Mouse (Mus musculus) stomach, embryonic 15.5 days (tissue): ENCODE measurements around the gene Cnn2. TPM values are rescaled to one million over a fixed set of nuclear protein-coding genes. Genes with fewer than 3 reads are reported as not detected.

ENCODE experiments used
- ATAC-seq: fragments of 200-750 bp; cut with Nextera tagmentation; 2 replicates; pipeline ENCODE4 v1.8.0; 2017; ENCODE audit warnings: low read depth, moderate number of reproducible peaks, moderate TSS enrichment; ENCODE audit not compliant: insufficient read depth, low FRiP score
- H3K27ac ChIP-seq: fragments of 300-500 bp; sonication (generic); 2 replicates; pipeline ENCODE4 v1.5.1; 2015; ENCODE audit warnings: mild to moderate bottlenecking, inconsistent platforms
- H3K27me3 ChIP-seq: fragments of 300-500 bp; sonication (generic); replicated peaks from 2 replicates; pipeline ENCODE4 v1.6.1; 2015; ENCODE audit warnings: inconsistent platforms
- H3K36me3 ChIP-seq: fragments of 300-500 bp; sonication (generic); 2 replicates; pipeline ENCODE4 v1.6.1; 2015; ENCODE audit warnings: inconsistent platforms
- H3K4me1 ChIP-seq: fragments of 300-500 bp; sonication (generic); 2 replicates; pipeline ENCODE4 v1.6.1; 2015; ENCODE audit warnings: inconsistent platforms
- H3K4me2 ChIP-seq: fragments of 300-500 bp; sonication (generic); 2 replicates; pipeline ENCODE4 v1.6.1; 2015; ENCODE audit warnings: mild to moderate bottlenecking, inconsistent platforms
- H3K4me3 ChIP-seq: fragments of 300-500 bp; sonication (generic); replicated peaks from 2 replicates; pipeline ENCODE4 v1.5.1; 2015; ENCODE audit warnings: inconsistent platforms
- H3K9ac ChIP-seq: fragments of 300-500 bp; sonication (generic); 2 replicates; pipeline ENCODE4 v1.6.1; 2015; ENCODE audit warnings: inconsistent platforms
- H3K9me3 ChIP-seq: fragments of 300-500 bp; sonication (generic); 2 replicates; pipeline ENCODE4 v1.6.1; 2016; ENCODE audit warnings: inconsistent platforms
- WGBS: fragments of 180-500 bp; shearing (Covaris S2); methylation state at CpG from one replicate; pipeline ENCODE4 v1.1.7; 2015; 5-methylcytosine and 5-hydroxymethylcytosine counted together
- polyA plus RNA-seq: library from polyadenylated mRNA; unstranded; fragments of >200 nt; fragmentation: Nextera tagmentation; extraction: Ambion mirVana; gene quantifications from 2 replicates; pipeline ENCODE4 v1.2.1, GENCODE M21; 2015

Cnn2 gene
- polyA plus RNA-seq, 1 experiment from 2014 or later, result 274 TPM

- H3K36me3 ChIP-seq, result peaks cover 12% of the 10 kb centered on the region
- H3K9me3 ChIP-seq, result no peaks in the 10 kb centered on the region
- no peak for ATAC-seq
- H3K4me1 ChIP-seq, result peaks cover 39% of the 10 kb centered on the region
- H3K4me3 ChIP-seq, result peak overlapping the region; percentile 73
- H3K9ac ChIP-seq, result peak overlapping the region; percentile 84
- under 1% methylated on average over 21 of the region's 21 CpGs for WGBS
- no peaks in the 10 kb centered on the region for H3K27me3 ChIP-seq
- H3K27ac ChIP-seq, result peak overlapping the region; percentile 99
- peak overlapping the region; percentile 85 for H3K4me2 ChIP-seq
Measured at GRCm38 (mm10) chr10:79983670-79984069, 4.7 kb upstream of the Cnn2 start.

- Histone ChIP-seq H3K4me3 (peak within 1 kb of the TSS; percentile 73), H3K4me1 (peaks cover 41% of the 10 kb centered on the region), H3K27me3 (no peaks in the 10 kb centered on the region), H3K27ac (peak within 1 kb of the TSS; percentile 99), H3K9me3 (no peaks in the 10 kb centered on the region), H3K9ac (peak within 1 kb of the TSS; percentile 84), H3K36me3 (peaks cover 6% of the 10 kb centered on the region), H3K4me2 (peak within 1 kb of the TSS; percentile 85)
- ATAC-seq, result peak; percentile 74
- under 1% methylated on average over 49 of the region's 49 CpGs for WGBS
Measured at GRCm38 (mm10) chr10:79984195-79984816, 4.1 kb upstream of the Cnn2 start, which contains the start of gene Tmem259. Tmem259 (minus strand) TSS chr10:79984330.

GRCm38 (mm10) chr10:79984871-79985270 lies 3.5 kb upstream of the Cnn2 start:
- WGBS, result under 1% methylated on average over 22 of the region's 22 CpGs
- peak; percentile 91 for ATAC-seq
- Histone ChIP-seq H3K4me2 (peak overlapping the region; percentile 85), H3K4me3 (peak overlapping the region; percentile 73), H3K9ac (peak overlapping the region; percentile 55), H3K4me1 (peaks cover 46% of the 10 kb centered on the region), H3K27ac (peak overlapping the region; percentile 99), H3K27me3 (no peaks in the 10 kb centered on the region), H3K36me3 (peaks cover 4% of the 10 kb centered on the region; the same call in 1 of the 2 replicates), H3K9me3 (no peaks in the 10 kb centered on the region)

- Histone ChIP-seq H3K27me3 (no peaks in the 10 kb centered on the region), H3K36me3 (peaks cover 4% of the 10 kb centered on the region; the same call in 1 of the 2 replicates), H3K27ac (peak overlapping the region; percentile 99), H3K9me3 (no peaks in the 10 kb centered on the region), H3K4me3 (peak overlapping the region; percentile 73), H3K9ac (peak overlapping the region; percentile 55), H3K4me2 (peak overlapping the region; percentile 85), H3K4me1 (peaks cover 49% of the 10 kb centered on the region)
- WGBS, result 2% methylated on average over 35 of the region's 35 CpGs
- no peak for ATAC-seq
Measured at GRCm38 (mm10) chr10:79985334-79986231, 2.8 kb upstream of the Cnn2 start.

GRCm38 (mm10) chr10:79986232-79986878 lies 2.0 kb upstream of the Cnn2 start:
- H3K4me1 ChIP-seq, result peaks cover 49% of the 10 kb centered on the region
- peak overlapping the region; percentile 55; the same call in 1 of the 2 replicates for H3K9ac ChIP-seq
- H3K27me3 ChIP-seq, result no peaks in the 10 kb centered on the region
- peak overlapping the region; percentile 73 for H3K4me3 ChIP-seq
- ATAC-seq, result no peak
- H3K27ac ChIP-seq, result peak overlapping the region; percentile 99
- WGBS, result 22% methylated on average over 6 of the region's 6 CpGs
- peak overlapping the region; percentile 85 for H3K4me2 ChIP-seq
- H3K9me3 ChIP-seq, result no peaks in the 10 kb centered on the region
- peaks cover 8% of the 10 kb centered on the region for H3K36me3 ChIP-seq

- no peaks in the 10 kb centered on the region for H3K9me3 ChIP-seq
- peaks cover 49% of the 10 kb centered on the region for H3K4me1 ChIP-seq
- peak overlapping the region; percentile 63; the same call in 1 of the 2 replicates for H3K4me3 ChIP-seq
- H3K9ac ChIP-seq, result 0 out of 2 replicates have a peak overlapping the region, but pooled peaks have one; percentile 76
- WGBS, result 3% methylated on average over 11 of the region's 11 CpGs
- ATAC-seq, result no peak
- peaks cover 12% of the 10 kb centered on the region for H3K36me3 ChIP-seq
- peak overlapping the region; percentile 85 for H3K4me2 ChIP-seq
- H3K27me3 ChIP-seq, result no peaks in the 10 kb centered on the region
- H3K27ac ChIP-seq, result peak overlapping the region; percentile 99
Measured at GRCm38 (mm10) chr10:79986963-79987362, 1.4 kb upstream of the Cnn2 start.

GRCm38 (mm10) chr10:79987771-79988505 lies 446 bp upstream of the Cnn2 start:
- no peaks in the 10 kb centered on the region for H3K27me3 ChIP-seq
- no peaks in the 10 kb centered on the region for H3K9me3 ChIP-seq
- ATAC-seq, result no peak
- peak overlapping the region; percentile 85 for H3K4me2 ChIP-seq
- peak overlapping the region; percentile 76 for H3K9ac ChIP-seq
- WGBS, result 9% methylated on average over 27 of the region's 27 CpGs
- peak overlapping the region; percentile 99 for H3K27ac ChIP-seq
- H3K4me3 ChIP-seq, result peak overlapping the region; percentile 63
- H3K4me1 ChIP-seq, result peaks cover 46% of the 10 kb centered on the region
- H3K36me3 ChIP-seq, result peaks cover 19% of the 10 kb centered on the region

- H3K4me3 ChIP-seq, result peak overlapping the region; percentile 63
- peaks cover 29% of the 10 kb centered on the region for H3K36me3 ChIP-seq
- 23% methylated on average over 8 of the region's 8 CpGs for WGBS
- H3K9ac ChIP-seq, result peak overlapping the region; percentile 76
- H3K4me2 ChIP-seq, result peak overlapping the region; percentile 85
- peaks cover 39% of the 10 kb centered on the region for H3K4me1 ChIP-seq
- ATAC-seq, result no peak
- no peaks in the 10 kb centered on the region for H3K9me3 ChIP-seq
- peak overlapping the region; percentile 99 for H3K27ac ChIP-seq
- no peaks in the 10 kb centered on the region for H3K27me3 ChIP-seq
Measured at GRCm38 (mm10) chr10:79989272-79989786, 945 bp downstream of the Cnn2 start.

- no peak for ATAC-seq
- no peaks in the 10 kb centered on the region for H3K27me3 ChIP-seq
- H3K4me3 ChIP-seq, result peak overlapping the region; percentile 63
- H3K36me3 ChIP-seq, result peaks cover 34% of the 10 kb centered on the region
- H3K9me3 ChIP-seq, result no peaks in the 10 kb centered on the region
- H3K4me2 ChIP-seq, result peak overlapping the region; percentile 85
- peaks cover 39% of the 10 kb centered on the region for H3K4me1 ChIP-seq
- WGBS, result 20% methylated on average over 15 of the region's 15 CpGs
- H3K27ac ChIP-seq, result peak overlapping the region; percentile 99
- peak overlapping the region; percentile 23; the same call in 1 of the 2 replicates for H3K9ac ChIP-seq
Measured at GRCm38 (mm10) chr10:79989870-79990269, 1.5 kb downstream of the Cnn2 start.

- WGBS, result 73% methylated on average over 12 of the region's 12 CpGs
- Histone ChIP-seq H3K4me1 (peaks cover 33% of the 10 kb centered on the region), H3K9ac (no peak overlapping the region)
Measured at GRCm38 (mm10) chr10:79991099-79991498, 2.7 kb downstream of the Cnn2 start.

GRCm38 (mm10) chr10:79991548-79991947 lies 3.2 kb downstream of the Cnn2 start:
- Histone ChIP-seq H3K9me3 (no peaks in the 10 kb centered on the region), H3K4me1 (peaks cover 29% of the 10 kb centered on the region), H3K36me3 (peaks cover 37% of the 10 kb centered on the region), H3K4me2 (peak overlapping the region; percentile 85; the same call in 1 of the 2 replicates), H3K4me3 (no peak overlapping the region), H3K9ac (no peak overlapping the region), H3K27ac (no peak overlapping the region), H3K27me3 (no peaks in the 10 kb centered on the region)
- ATAC-seq, result no peak
- 86% methylated on average over 6 of the region's 6 CpGs for WGBS

More at GRCm38 (mm10) chr10:79991099-79991498, 2.7 kb downstream of the Cnn2 start:
- ATAC-seq, result no peak
- no peak overlapping the region for H3K27ac ChIP-seq
- peaks cover 37% of the 10 kb centered on the region for H3K36me3 ChIP-seq
- H3K4me2 ChIP-seq, result peak overlapping the region; percentile 85
- no peaks in the 10 kb centered on the region for H3K27me3 ChIP-seq
- H3K4me3 ChIP-seq, result peak overlapping the region; percentile 63
- H3K9me3 ChIP-seq, result no peaks in the 10 kb centered on the region
